Mouse (Mus musculus) kidney, adult 2 months (tissue): Measurements from ENCODE around the gene Sptlc3. TPM values are rescaled to one million over a fixed set of nuclear protein-coding genes. Genes with fewer than 3 reads are reported as not detected.

ENCODE experiments used
- DNase-seq: peaks from one replicate; pipeline ENCODE4 v3.0.0; 2021
- H3K27ac ChIP-seq: fragments of 200-500 bp; 2 replicates; pipeline ENCODE4 v1.5.1; 2012; ENCODE audit warnings: low read depth, low read length, control low read depth, inconsistent platforms; ENCODE audit not compliant: insufficient read depth
- H3K27me3 ChIP-seq: fragments of 200-500 bp; replicated peaks from 2 replicates; pipeline ENCODE4 v1.6.1; 2012; ENCODE audit warnings: mild to moderate bottlenecking, moderate library complexity, low read length, inconsistent platforms; ENCODE audit not compliant: control insufficient read depth, insufficient read depth
- H3K36me3 ChIP-seq: fragments of 200-500 bp; 2 replicates; pipeline ENCODE4 v1.6.1; 2012; ENCODE audit warnings: mild to moderate bottlenecking, moderate library complexity, low read length, inconsistent platforms; ENCODE audit not compliant: control insufficient read depth, insufficient read depth
- H3K4me1 ChIP-seq: fragments of 200-500 bp; 2 replicates; pipeline ENCODE4 v1.6.1; 2011; ENCODE audit warnings: low read length; ENCODE audit not compliant: control insufficient read depth, insufficient read depth
- H3K4me3 ChIP-seq: fragments of 200-500 bp; 2 replicates; pipeline ENCODE4 v1.5.1; 2011; ENCODE audit warnings: mild to moderate bottlenecking, low read depth, low read length, control low read depth; ENCODE audit not compliant: insufficient read depth
- CTCF ChIP-seq: fragments of 200-500 bp; conservative IDR thresholded peaks from 2 replicates; pipeline ENCODE4 v1.5.1; 2011; ENCODE audit warnings: low read depth, mild to moderate bottlenecking, control low read depth, low read length, moderate library complexity, mixed read lengths; ENCODE audit not compliant: insufficient read depth, insufficient read length
- POLR2A ChIP-seq: fragments of 200-500 bp; IDR thresholded peaks from one replicate; pipeline ENCODE4 v1.6.1; 2011; ENCODE audit warnings: low read depth, low read length, control low read depth
- WGBS: fragments of 180-500 bp; shearing (Covaris S2); methylation state at CpG from one replicate; pipeline ENCODE4 v1.1.7; 2018; 5-methylcytosine and 5-hydroxymethylcytosine counted together
- polyA plus RNA-seq: library from polyadenylated mRNA; depleted of rRNA; stranded (reverse); fragments of >200 nt; gene quantifications from 2 replicates; pipeline ENCODE4 v1.2.3, GENCODE M21; 2012; rRNA removed

Sptlc3 gene
- polyA plus RNA-seq, 1 experiment: 1.4 TPM

DNA sequence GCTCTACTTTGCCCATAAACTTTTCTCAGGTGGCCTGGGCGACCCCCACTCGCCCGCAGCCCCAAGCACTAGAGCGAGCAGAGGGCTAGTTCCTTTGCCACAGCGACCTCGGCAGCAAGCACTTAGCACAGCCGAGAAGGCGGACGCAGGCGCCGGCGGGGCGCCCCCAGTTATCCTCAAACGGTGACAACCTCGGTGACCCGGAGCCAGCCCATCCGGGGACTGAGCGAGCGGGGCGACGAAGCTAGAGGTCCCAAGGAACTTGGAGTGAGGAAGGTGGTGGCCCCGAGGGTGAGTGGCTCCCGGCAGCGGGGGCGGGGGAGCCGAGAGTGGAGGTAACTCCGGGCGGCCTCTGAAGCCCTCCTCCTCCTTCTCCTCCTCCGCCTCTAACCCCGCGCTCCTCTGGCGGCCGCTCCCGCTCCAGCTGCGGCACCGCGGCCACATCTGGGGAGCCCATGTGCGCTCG is 184.1 kb downstream of the Sptlc3 start, which contains the start of gene Ism1:
Gene Ism1 (plus strand): TSS at position 370 of the 466 bp plus-strand sequence.
- peak; percentile 19 for DNase-seq
- TF ChIP-seq POLR2A (no peak), CTCF (no peak)
- Histone ChIP-seq H3K4me1 (peaks cover 2% of the 10 kb centered on the region; the same call in 1 of the 2 replicates), H3K27me3 (no peaks in the 10 kb centered on the region; the same call in 1 of the 2 replicates), H3K27ac (no peak within 1 kb of the TSS), H3K36me3 (no peaks in the 10 kb centered on the region), H3K4me3 (peak within 1 kb of the TSS; percentile 64)
- WGBS: under 1% methylated on average over 37 of the region's 39 CpGs

DNA sequence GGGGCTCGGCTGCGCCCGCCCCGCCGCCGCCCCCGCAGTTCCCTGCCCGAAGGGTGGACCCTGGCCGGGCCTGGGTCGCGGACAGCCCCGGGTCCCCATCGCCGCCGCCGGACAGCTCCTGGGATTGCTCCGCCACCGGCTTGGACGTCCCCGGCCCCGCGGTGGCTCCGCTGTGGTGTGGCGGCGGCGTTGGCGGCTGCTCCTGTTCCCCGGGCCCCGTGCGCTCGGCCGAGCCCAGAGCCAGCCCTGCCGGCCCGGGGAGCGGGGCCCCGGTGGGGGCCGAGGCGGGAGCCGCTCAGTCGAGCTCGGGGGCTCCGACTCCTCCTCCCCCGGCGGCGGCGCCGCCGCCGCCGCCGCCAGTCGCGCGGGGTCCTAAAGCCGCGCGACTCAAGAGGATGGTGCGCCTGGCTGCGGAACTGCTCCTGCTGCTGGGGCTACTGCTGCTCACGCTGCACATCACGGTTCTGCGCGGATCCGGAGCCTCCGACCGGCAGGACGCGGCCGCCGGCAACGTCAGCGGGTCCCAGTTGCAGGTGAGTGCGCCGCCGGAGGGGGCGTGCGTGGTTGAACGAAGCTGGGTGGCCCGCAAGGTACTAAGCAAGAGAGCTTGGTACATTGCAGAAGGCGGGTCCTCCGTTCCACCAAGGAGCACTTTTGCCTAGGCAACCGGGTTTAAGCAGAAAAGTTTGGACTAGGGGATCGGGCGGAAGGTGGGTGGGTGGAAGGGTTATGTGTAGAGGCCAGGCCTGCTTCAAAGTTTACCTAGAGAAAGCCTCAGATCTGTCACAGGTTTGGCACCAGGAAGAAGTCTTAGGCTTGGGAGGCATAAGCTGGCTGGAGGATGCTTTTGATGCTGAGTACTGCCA is 184.8 kb downstream of the Sptlc3 start:
- Histone ChIP-seq H3K27ac (no peak overlapping the region), H3K4me1 (peaks cover 2% of the 10 kb centered on the region; the same call in 1 of the 2 replicates), H3K4me3 (peak overlapping the region; percentile 64), H3K27me3 (no peaks in the 10 kb centered on the region), H3K36me3 (no peaks in the 10 kb centered on the region)
- peak; percentile 33 for DNase-seq
- TF ChIP-seq CTCF (no peak), POLR2A (no peak)
- WGBS: 2% methylated on average over 83 of the region's 84 CpGs

DNA sequence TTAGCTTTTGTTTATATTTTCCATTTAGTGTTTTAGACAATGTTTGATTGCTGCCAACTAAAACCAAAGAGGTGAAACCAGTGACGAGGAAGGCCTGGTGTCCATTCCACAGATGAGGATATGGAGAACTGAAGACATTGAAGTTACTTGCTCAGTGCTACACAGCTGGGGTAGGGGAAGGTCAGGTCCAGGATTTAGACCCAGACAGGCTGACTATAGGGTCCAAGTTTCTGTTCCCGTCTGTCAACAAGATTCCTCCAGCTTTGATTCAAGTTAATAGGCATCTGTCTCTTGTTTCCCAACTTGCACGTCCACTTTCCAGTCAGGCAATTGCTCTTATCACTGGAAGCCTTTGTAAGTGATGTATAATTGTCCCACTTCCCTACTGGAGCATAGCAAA is 188.8 kb downstream of the Sptlc3 start:
- DNase-seq: no peak
- Histone ChIP-seq H3K4me1 (no peaks in the 10 kb centered on the region), H3K27me3 (no peaks in the 10 kb centered on the region), H3K27ac (no peak overlapping the region), H3K4me3 (no peak overlapping the region), H3K36me3 (no peaks in the 10 kb centered on the region)
- TF ChIP-seq CTCF (no peak), POLR2A (no peak)
- WGBS: 83% methylated on average over 3 of the region's 3 CpGs

Other genes starting within 250 kb of the Sptlc3 start
- 0.67 and 0.90 TPM in 2 replicates for gene Ism1, start 184.3 kb downstream of the Sptlc3 start, polyA plus RNA-seq